Mouse (Mus musculus) midbrain, embryonic 14.5 days (tissue): ENCODE results near the gene 1810055G02Rik. TPM values are rescaled to one million over a fixed set of nuclear protein-coding genes. Genes with fewer than 3 reads are reported as not detected.

Experiments
- polyA plus RNA-seq: library from polyadenylated mRNA; unstranded; fragments of >200 nt; fragmentation: Nextera tagmentation; extraction: Ambion mirVana; gene quantifications from 2 replicates; pipeline ENCODE4 v1.2.1, GENCODE M21; 2014

Gene 1810055G02Rik
- polyA plus RNA-seq, 1 experiment from 2014 or later, result 31.4 TPM

Other genes starting within 250 kb of the 1810055G02Rik start
- 56.9 and 74.1 TPM in 2 replicates for gene Ppp6r3, start 132.5 kb upstream of the 1810055G02Rik start, polyA plus RNA-seq
- 1.1 and 1.3 TPM in 2 replicates for gene Lrp5, start 21.7 kb upstream of the 1810055G02Rik start, polyA plus RNA-seq
- 55.6 and 74.0 TPM in 2 replicates for gene Kmt5b, start 59.1 kb downstream of the 1810055G02Rik start, polyA plus RNA-seq
- gene Chka, start 143.5 kb downstream of the 1810055G02Rik start, polyA plus RNA-seq, result 50.2 and 51.8 TPM in 2 replicates
- gene Tcirg1, start 198.8 kb downstream of the 1810055G02Rik start, polyA plus RNA-seq, result 7.4 and 11.0 TPM in 2 replicates
- gene Ndufs8, start 204.5 kb downstream of the 1810055G02Rik start, polyA plus RNA-seq, result 261 and 304 TPM in 2 replicates
- gene Aldh3b1, start 221.5 kb downstream of the 1810055G02Rik start, polyA plus RNA-seq, result 0.84 and 1.1 TPM in 2 replicates
- 3.7 and 13.4 TPM in 2 replicates for gene Unc93b1, start 226.9 kb downstream of the 1810055G02Rik start, polyA plus RNA-seq